Mouse (Mus musculus) spleen, postnatal 36 days (tissue): ENCODE measurements around the gene Pilra.

Source experiments
- DNase-seq, 2 experiments: peaks; one replicate each; pipeline ENCODE4 v3.0.0; 2022; ENCODE audit warnings: low spot score in 2 of 2, mixed read lengths in 1 of 2

Gene Pilra

GRCm38 (mm10) chr5:137825030-137825429, 11.1 kb downstream of the Pilra start:
- DNase-seq, result peak; percentile 14 to 36

GRCm38 (mm10) chr5:137823455-137824045, 12.5 kb downstream of the Pilra start:
- no peak for DNase-seq

- DNase-seq, result no peak
These were observed 13.5 kb downstream of the Pilra start for GRCm38 (mm10) chr5:137822602-137823001.

GRCm38 (mm10) chr5:137822126-137822525, 14.0 kb downstream of the Pilra start:
- no peak for DNase-seq

GRCm38 (mm10) chr5:137817466-137818222, 18.4 kb downstream of the Pilra start:
- DNase-seq, result no peak

GRCm38 (mm10) chr5:137808316-137808715, 27.8 kb downstream of the Pilra start:
- no peak for DNase-seq

- no peak for DNase-seq
These were observed 29.9 kb downstream of the Pilra start for GRCm38 (mm10) chr5:137806158-137806557.

- DNase-seq, result no peak
These were observed 35.2 kb downstream of the Pilra start for GRCm38 (mm10) chr5:137800917-137801316.

GRCm38 (mm10) chr5:137796606-137797005, 39.5 kb downstream of the Pilra start:
- no peak for DNase-seq

GRCm38 (mm10) chr5:137791553-137791952, 44.5 kb downstream of the Pilra start:
- DNase-seq, result no peak

GRCm38 (mm10) chr5:137788946-137789531, 47.0 kb downstream of the Pilra start:
- no peak for DNase-seq

- peak in 1 of 2 experiments; percentile 40 for DNase-seq
These were observed 47.9 kb downstream of the Pilra start for GRCm38 (mm10) chr5:137788171-137788570.

- peak; percentile 91 to 93 for DNase-seq
These were observed 48.7 kb downstream of the Pilra start, which contains the start of the genes Mepce and Zcwpw1 for GRCm38 (mm10) chr5:137787151-137787928. Gene Mepce (minus strand): TSS chr5:137787655. Gene Zcwpw1 (plus strand): TSS chr5:137787798.

GRCm38 (mm10) chr5:137786109-137786942, 49.8 kb downstream of the Pilra start:
- DNase-seq, result peak; percentile 99 to 100

- DNase-seq, result peak; percentile 37 to 68
These were observed 50.7 kb downstream of the Pilra start for GRCm38 (mm10) chr5:137785164-137786031.

GRCm38 (mm10) chr5:137784546-137784945, 51.5 kb downstream of the Pilra start:
- no peak for DNase-seq

- DNase-seq, result no peak
These were observed 52.1 kb downstream of the Pilra start for GRCm38 (mm10) chr5:137783901-137784540.

- no peak for DNase-seq
These were observed 53.1 kb downstream of the Pilra start for GRCm38 (mm10) chr5:137782776-137783522.

- no peak for DNase-seq
These were observed 54.4 kb downstream of the Pilra start for GRCm38 (mm10) chr5:137781661-137782060.
